Mouse (Mus musculus): ENCODE data around the gene Grb2. TPM values are rescaled to one million over a fixed set of nuclear protein-coding genes. Genes with fewer than 3 reads are reported as not detected.

Gene Grb2
- polyA plus RNA-seq, 1 experiment from 2014 or later = 40.4 TPM

GRCm38 (mm10) chr11:115601174-115601573, 107.2 kb downstream of the Grb2 start:
- Histone ChIP-seq H3K27ac (ENCODE audit: low read depth) (0 out of 2 replicates have a peak overlapping the region, but pooled peaks have one; percentile 19), H3K4me1 (ENCODE audit: insufficient read depth) (peaks cover 34% of the 10 kb centered on the region), H3K27me3 (ENCODE audit: insufficient read depth, low read length) (no peaks in the 10 kb centered on the region), H3K4me2 (ENCODE audit: low read depth, low read length) (no peak overlapping the region), H3K36me3 (replicated peaks; ENCODE audit: insufficient read depth, low read length) (peaks cover 18% of the 10 kb centered on the region; the same call in 1 of the 2 replicates), H3K4me3 (ENCODE audit: low read depth, low read length) (no peak overlapping the region), H3K9ac (replicated peaks) (no peak overlapping the region), H3K9me3 (ENCODE audit: low read length) (no peaks in the 10 kb centered on the region)
- no peak for TF ChIP-seq EP300 (IDR thresholded peaks at IDR 0.05; ENCODE audit: low read depth)
- no peak for TF ChIP-seq CTCF (IDR thresholded peaks at IDR 0.05; ENCODE audit: low read depth)
- ATAC-seq (no peak), DNase-seq (no peak)
- 50% methylated on average over 4 of the region's 4 CpGs for WGBS (ENCODE audit: insufficient replicate concordance)

DNA sequence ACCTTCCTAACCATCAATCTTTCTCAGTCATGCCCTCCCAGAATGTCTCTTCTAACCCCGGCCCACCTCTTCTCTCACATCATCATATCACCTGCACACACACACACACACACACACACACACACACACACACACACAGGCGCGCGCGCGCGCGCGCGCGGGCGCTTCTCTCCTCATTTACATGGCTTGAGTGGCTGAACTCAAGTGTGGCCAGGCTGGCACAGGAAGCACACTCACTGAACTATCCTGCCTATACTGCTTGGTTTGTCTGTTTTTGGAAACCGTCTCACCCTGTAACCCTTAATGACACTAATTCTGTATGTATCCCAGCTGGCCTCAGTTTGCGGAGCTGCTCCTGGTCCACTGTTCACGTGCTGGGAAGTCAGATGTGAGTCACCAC, 107.7 kb downstream of the Grb2 start:
- H3K4me1 ChIP-seq (ENCODE audit: insufficient read depth) = peaks cover 33% of the 10 kb centered on the region
- TF ChIP-seq EP300 (IDR thresholded peaks at IDR 0.05; ENCODE audit: low read depth) = no peak
- TF ChIP-seq CTCF (IDR thresholded peaks at IDR 0.05; ENCODE audit: low read depth) = no peak
- no peak overlapping the region for H3K4me3 ChIP-seq (ENCODE audit: low read depth, low read length)
- H3K36me3 ChIP-seq (replicated peaks; ENCODE audit: insufficient read depth, low read length) = peaks cover 14% of the 10 kb centered on the region; the same call in 1 of the 2 replicates
- no peak overlapping the region for H3K9ac ChIP-seq (replicated peaks)
- H3K9me3 ChIP-seq (ENCODE audit: low read length) = no peaks in the 10 kb centered on the region
- 87% methylated on average over 9 of the region's 15 CpGs for WGBS (ENCODE audit: insufficient replicate concordance)
- DNase-seq (no peak), ATAC-seq (no peak)
- H3K4me2 ChIP-seq (ENCODE audit: low read depth, low read length) = no peak overlapping the region
- H3K27ac ChIP-seq (ENCODE audit: low read depth) = 0 out of 2 replicates have a peak overlapping the region, but pooled peaks have one; percentile 19
- no peaks in the 10 kb centered on the region for H3K27me3 ChIP-seq (ENCODE audit: insufficient read depth, low read length)

DNA sequence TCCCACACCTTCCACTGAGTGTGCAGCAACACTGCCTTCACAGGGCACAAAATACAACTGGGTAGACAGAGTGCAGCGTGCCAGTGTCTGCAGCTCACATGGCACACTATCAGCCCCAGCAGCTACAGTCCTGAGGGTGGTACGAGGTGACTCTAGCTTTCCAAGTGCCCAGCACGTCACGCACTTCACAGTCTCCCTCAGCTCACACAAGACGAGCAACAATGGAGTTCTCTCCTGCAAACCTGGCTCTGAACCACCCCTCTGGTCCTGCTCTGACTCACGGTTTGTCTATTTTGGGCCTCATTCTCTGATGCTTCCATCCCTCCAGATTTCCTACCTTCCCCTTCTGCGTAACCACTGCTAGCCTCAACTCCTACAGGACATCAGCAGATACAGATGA, 108.7 kb downstream of the Grb2 start:
- peaks cover 25% of the 10 kb centered on the region for H3K4me1 ChIP-seq (ENCODE audit: insufficient read depth)
- no peaks in the 10 kb centered on the region for H3K9me3 ChIP-seq (ENCODE audit: low read length)
- ATAC-seq = no peak
- H3K27ac ChIP-seq (ENCODE audit: low read depth) = no peak overlapping the region
- H3K36me3 ChIP-seq (replicated peaks; ENCODE audit: insufficient read depth, low read length) = peaks cover 14% of the 10 kb centered on the region; the same call in 1 of the 2 replicates
- WGBS (ENCODE audit: insufficient replicate concordance) = 80% methylated on average over 7 of the region's 7 CpGs
- H3K4me2 ChIP-seq (ENCODE audit: low read depth, low read length) = no peak overlapping the region
- no peak for DNase-seq
- H3K4me3 ChIP-seq (ENCODE audit: low read depth, low read length) = no peak overlapping the region
- TF ChIP-seq CTCF (IDR thresholded peaks at IDR 0.05; ENCODE audit: low read depth) = no peak
- no peak for TF ChIP-seq EP300 (IDR thresholded peaks at IDR 0.05; ENCODE audit: low read depth)
- H3K9ac ChIP-seq (replicated peaks) = no peak overlapping the region
- no peaks in the 10 kb centered on the region for H3K27me3 ChIP-seq (ENCODE audit: insufficient read depth, low read length)

DNA sequence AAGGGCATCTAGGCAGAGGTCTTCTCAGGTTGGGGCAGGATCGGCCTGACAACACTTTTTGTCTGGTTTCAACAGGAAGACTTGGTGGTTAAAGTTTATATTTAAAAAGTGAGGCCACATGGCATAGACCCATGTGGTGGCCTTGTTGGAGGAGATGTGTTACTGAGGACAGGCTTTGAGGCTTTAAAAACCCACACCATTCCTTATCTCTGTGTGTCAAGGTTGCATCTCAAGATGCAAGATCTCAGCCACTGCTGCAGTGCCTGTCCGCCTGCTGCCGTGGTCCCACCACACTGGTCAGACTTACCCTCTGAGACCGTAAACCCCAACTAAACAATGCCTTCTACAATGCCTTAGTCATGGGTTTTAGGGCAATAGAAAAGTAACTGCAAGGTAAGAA, 110.1 kb downstream of the Grb2 start:
- 58% methylated on average over 4 of the region's 4 CpGs for WGBS (ENCODE audit: insufficient replicate concordance)

GRCm38 (mm10) chr11:115595209-115595608, 113.2 kb downstream of the Grb2 start:
- H3K36me3 ChIP-seq (replicated peaks; ENCODE audit: insufficient read depth, low read length) = peaks cover 44% of the 10 kb centered on the region
- no peak for TF ChIP-seq EP300 (IDR thresholded peaks at IDR 0.05; ENCODE audit: low read depth)
- peak; percentile 4; the same call in 1 of the 2 replicates for TF ChIP-seq CTCF (IDR thresholded peaks at IDR 0.05; ENCODE audit: low read depth)
- H3K27ac ChIP-seq (ENCODE audit: low read depth) = no peak overlapping the region
- no peaks in the 10 kb centered on the region for H3K27me3 ChIP-seq (ENCODE audit: insufficient read depth, low read length)
- 84% methylated on average over 3 of the region's 3 CpGs for WGBS (ENCODE audit: insufficient replicate concordance)
- no peak for DNase-seq
- 0 out of 2 replicates have a peak, but pooled peaks cover 4% of the 10 kb centered on the region for H3K4me1 ChIP-seq (ENCODE audit: insufficient read depth)
- H3K4me3 ChIP-seq (ENCODE audit: low read depth, low read length) = no peak overlapping the region
- no peaks in the 10 kb centered on the region for H3K9me3 ChIP-seq (ENCODE audit: low read length)
- no peak for ATAC-seq
- H3K4me2 ChIP-seq (ENCODE audit: low read depth, low read length) = no peak overlapping the region
- H3K9ac ChIP-seq (replicated peaks) = no peak overlapping the region

More for the DNA sequence above, 110.1 kb downstream of the Grb2 start:
- DNase-seq (no peak), ATAC-seq (no peak)
- H3K9ac ChIP-seq (replicated peaks) = no peak overlapping the region
- no peak overlapping the region for H3K27ac ChIP-seq (ENCODE audit: low read depth)
- H3K4me2 ChIP-seq (ENCODE audit: low read depth, low read length) = no peak overlapping the region
- peaks cover 22% of the 10 kb centered on the region for H3K4me1 ChIP-seq (ENCODE audit: insufficient read depth)
- no peaks in the 10 kb centered on the region for H3K9me3 ChIP-seq (ENCODE audit: low read length)
- TF ChIP-seq CTCF (IDR thresholded peaks at IDR 0.05; ENCODE audit: low read depth) (no peak), EP300 (IDR thresholded peaks at IDR 0.05; ENCODE audit: low read depth) (no peak)
- no peaks in the 10 kb centered on the region for H3K27me3 ChIP-seq (ENCODE audit: insufficient read depth, low read length)
- peaks cover 25% of the 10 kb centered on the region for H3K36me3 ChIP-seq (replicated peaks; ENCODE audit: insufficient read depth, low read length)
- no peak overlapping the region for H3K4me3 ChIP-seq (ENCODE audit: low read depth, low read length)

Other genes starting within 250 kb of the Grb2 start
- 10.4 and 11.5 TPM in 2 replicates for gene Slc16a5, start 246.1 kb downstream of the Grb2 start, polyA plus RNA-seq (2015; fragmentation: Nextera tagmentation; extraction: Ambion mirVana)
- 2.9 and 3.9 TPM in 2 replicates for gene Armc7, start 232.9 kb downstream of the Grb2 start, polyA plus RNA-seq (2015; fragmentation: Nextera tagmentation; extraction: Ambion mirVana)
- 46.5 and 48.3 TPM in 2 replicates for gene Nt5c, start 216.7 kb downstream of the Grb2 start, polyA plus RNA-seq (2015; fragmentation: Nextera tagmentation; extraction: Ambion mirVana)
- 114 and 117 TPM in 2 replicates for gene Jpt1, start 194.2 kb downstream of the Grb2 start, polyA plus RNA-seq (2015; fragmentation: Nextera tagmentation; extraction: Ambion mirVana)
- 281 and 283 TPM in 2 replicates for gene Sumo2, start 172.3 kb downstream of the Grb2 start, polyA plus RNA-seq (2015; fragmentation: Nextera tagmentation; extraction: Ambion mirVana)
- 41.8 and 46.0 TPM in 2 replicates for gene Nup85, start 144.2 kb downstream of the Grb2 start, polyA plus RNA-seq (2015; fragmentation: Nextera tagmentation; extraction: Ambion mirVana)
- gene Mrps7, start 104.7 kb downstream of the Grb2 start, polyA plus RNA-seq (2015; fragmentation: Nextera tagmentation; extraction: Ambion mirVana) = 46.4 and 48.9 TPM in 2 replicates
- 3.0 and 3.5 TPM in 2 replicates for gene Gga3, start 104.5 kb downstream of the Grb2 start, polyA plus RNA-seq (2015; fragmentation: Nextera tagmentation; extraction: Ambion mirVana)
- 37.9 and 39.9 TPM in 2 replicates for gene Mif4gd, start 95.6 kb downstream of the Grb2 start, polyA plus RNA-seq (2015; fragmentation: Nextera tagmentation; extraction: Ambion mirVana)
- 6.1 and 6.9 TPM in 2 replicates for gene Slc25a19, start 80.3 kb downstream of the Grb2 start, polyA plus RNA-seq (2015; fragmentation: Nextera tagmentation; extraction: Ambion mirVana)
- gene Tmem94, start 56.8 kb upstream of the Grb2 start, polyA plus RNA-seq (2015; fragmentation: Nextera tagmentation; extraction: Ambion mirVana) = 4.1 and 4.2 TPM in 2 replicates
- gene Caskin2, start 105.0 kb upstream of the Grb2 start, polyA plus RNA-seq (2015; fragmentation: Nextera tagmentation; extraction: Ambion mirVana) = 3.2 and 3.3 TPM in 2 replicates
- gene Tsen54, start 106.1 kb upstream of the Grb2 start, polyA plus RNA-seq (2015; fragmentation: Nextera tagmentation; extraction: Ambion mirVana) = 7.7 and 8.8 TPM in 2 replicates
- gene Llgl2, start 115.5 kb upstream of the Grb2 start, polyA plus RNA-seq (2015; fragmentation: Nextera tagmentation; extraction: Ambion mirVana) = 15.1 and 20.9 TPM in 2 replicates
- gene Myo15b, start 149.8 kb upstream of the Grb2 start, polyA plus RNA-seq (2015; fragmentation: Nextera tagmentation; extraction: Ambion mirVana) = 2.4 and 2.7 TPM in 2 replicates
- gene Smim5, start 191.4 kb upstream of the Grb2 start, polyA plus RNA-seq (2015; fragmentation: Nextera tagmentation; extraction: Ambion mirVana) = 16.8 and 21.5 TPM in 2 replicates
- gene Smim6, start 203.4 kb upstream of the Grb2 start, polyA plus RNA-seq (2015; fragmentation: Nextera tagmentation; extraction: Ambion mirVana) = 1.9 TPM in 2 replicates
- gene Sap30bp, start 224.7 kb upstream of the Grb2 start, polyA plus RNA-seq (2015; fragmentation: Nextera tagmentation; extraction: Ambion mirVana) = 12.7 and 15.4 TPM in 2 replicates
- 4.2 and 6.1 TPM in 2 replicates for gene Recql5, start 224.9 kb upstream of the Grb2 start, polyA plus RNA-seq (2015; fragmentation: Nextera tagmentation; extraction: Ambion mirVana)

Data from liver, postnatal 0 days (tissue).